Mouse (Mus musculus): ENCODE measurements around the gene Hltf. TPM values are rescaled to one million over a fixed set of nuclear protein-coding genes. Genes with fewer than 3 reads are reported as not detected.
"Not testable (repeated sequence)": the region's sequence is repeated elsewhere in the genome, so short reads cannot be mapped to it uniquely, and the experiment has no call there.

The Hltf gene
- polyA plus RNA-seq, 1 experiment from 2014 or later: 9.6 TPM

DNA sequence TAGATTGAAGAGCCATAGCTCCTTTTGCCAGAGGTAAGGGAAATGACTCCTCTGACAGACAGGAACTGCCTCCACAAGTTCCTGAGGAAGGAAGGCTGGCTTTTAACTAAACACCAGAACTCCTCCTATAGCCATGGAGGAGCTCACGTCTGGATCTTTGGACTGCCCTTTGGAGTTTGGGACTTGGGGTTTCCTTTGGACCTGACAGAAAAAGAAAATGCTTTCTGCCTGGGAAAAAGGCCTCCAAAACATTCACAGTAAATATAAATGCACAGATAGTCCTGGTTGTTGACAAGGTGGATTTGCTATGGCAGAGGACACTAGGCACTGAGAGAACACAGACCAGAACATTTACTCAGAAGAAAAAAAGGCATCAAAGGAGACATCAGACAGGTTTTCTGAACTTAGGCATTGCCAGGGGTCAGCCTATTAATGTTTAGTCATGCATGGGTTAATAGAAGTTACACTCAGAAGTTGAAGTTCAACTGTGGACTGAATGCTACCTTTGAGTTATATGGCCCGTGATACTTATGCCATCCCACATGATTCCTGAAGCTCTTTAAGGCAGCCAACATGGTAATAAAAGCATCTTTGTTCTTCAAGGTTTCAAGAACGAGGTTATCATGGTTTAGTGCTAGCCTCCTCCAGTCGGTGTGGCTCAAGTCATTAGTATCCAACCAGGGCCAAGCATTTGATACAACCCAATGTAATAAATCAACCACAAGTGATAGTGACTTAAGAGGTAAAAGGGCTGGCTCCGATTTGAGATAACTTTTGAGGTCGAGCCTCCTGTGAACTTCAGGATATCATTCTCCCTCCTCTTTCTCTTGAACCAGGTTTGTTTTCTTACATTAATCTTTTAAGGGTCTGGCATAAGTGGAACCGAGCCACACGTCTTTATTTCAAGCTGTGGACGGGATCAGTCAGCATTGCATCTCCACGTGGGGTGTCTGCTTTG is 23.6 kb upstream of the Hltf start:
- Histone ChIP-seq H3K9ac (peak overlapping the region; percentile 55), H3K36me3 (replicated peaks) (0 out of 2 replicates have a peak, but pooled peaks cover 5% of the 10 kb centered on the region), H3K9me3 (replicated peaks) (no peaks in the 10 kb centered on the region; the same call in 1 of the 2 replicates), H3K4me3 (replicated peaks) (peak overlapping the region; percentile 67), H3K4me2 (peak overlapping the region; percentile 84), H3K27ac (replicated peaks) (peak overlapping the region; percentile 71), H3K27me3 (no peaks in the 10 kb centered on the region), H3K4me1 (replicated peaks) (peaks cover 20% of the 10 kb centered on the region)
- no peak for ATAC-seq (ENCODE audit: insufficient read depth)
- WGBS (ENCODE audit: insufficient replicate concordance): 9% methylated on average over 10 of the region's 10 CpGs

DNA sequence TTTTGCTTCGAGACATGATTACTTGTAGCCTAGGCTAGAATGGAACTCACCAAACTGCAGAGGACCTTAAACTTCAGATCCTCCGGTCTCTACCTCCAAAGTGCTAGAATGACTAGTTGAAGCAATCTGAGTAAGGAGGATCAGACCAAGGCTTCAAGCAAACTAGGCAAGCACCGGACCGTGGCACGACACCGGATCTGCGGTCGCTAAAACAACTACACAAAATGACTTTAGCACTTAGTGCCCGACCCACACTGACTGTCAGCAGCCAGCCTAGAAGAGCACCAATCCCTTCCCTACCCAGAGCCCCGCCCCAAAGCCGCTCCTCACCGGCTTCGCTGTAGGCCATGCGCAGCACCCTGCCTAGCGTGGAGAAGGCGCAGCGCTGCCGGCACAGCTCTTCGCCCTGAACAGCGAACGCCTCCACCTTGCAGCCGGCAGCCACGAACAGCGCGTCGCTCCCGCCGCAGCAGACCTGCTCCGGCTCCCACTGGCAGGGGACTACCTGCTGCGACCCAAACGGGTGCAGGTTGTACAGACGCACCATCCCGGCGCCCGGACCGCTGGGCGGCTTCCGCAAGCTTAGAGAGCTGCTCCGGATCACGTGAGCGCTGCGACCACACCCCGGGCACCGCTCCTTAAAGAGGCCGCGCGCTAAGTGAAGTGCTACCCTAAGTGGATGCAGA is 22.7 kb upstream of the Hltf start, which contains the start of gene Hps3:
Hps3 (minus strand) TSS at position 597 of the 686 bp plus-strand sequence.
- H3K9me3 ChIP-seq (replicated peaks): no peaks in the 10 kb centered on the region; the same call in 1 of the 2 replicates
- peak within 1 kb of the TSS; percentile 55 for H3K9ac ChIP-seq
- WGBS (ENCODE audit: insufficient replicate concordance): under 1% methylated on average over 47 of the region's 47 CpGs
- peak within 1 kb of the TSS; percentile 71 for H3K27ac ChIP-seq (replicated peaks)
- 0 out of 2 replicates have a peak, but pooled peaks cover 3% of the 10 kb centered on the region for H3K36me3 ChIP-seq (replicated peaks)
- H3K4me2 ChIP-seq: peak within 1 kb of the TSS; percentile 84
- H3K4me3 ChIP-seq (replicated peaks): peak within 1 kb of the TSS; percentile 67
- peaks cover 20% of the 10 kb centered on the region for H3K4me1 ChIP-seq (replicated peaks)
- peak; percentile 100 for ATAC-seq (ENCODE audit: insufficient read depth)
- H3K27me3 ChIP-seq: no peaks in the 10 kb centered on the region

DNA sequence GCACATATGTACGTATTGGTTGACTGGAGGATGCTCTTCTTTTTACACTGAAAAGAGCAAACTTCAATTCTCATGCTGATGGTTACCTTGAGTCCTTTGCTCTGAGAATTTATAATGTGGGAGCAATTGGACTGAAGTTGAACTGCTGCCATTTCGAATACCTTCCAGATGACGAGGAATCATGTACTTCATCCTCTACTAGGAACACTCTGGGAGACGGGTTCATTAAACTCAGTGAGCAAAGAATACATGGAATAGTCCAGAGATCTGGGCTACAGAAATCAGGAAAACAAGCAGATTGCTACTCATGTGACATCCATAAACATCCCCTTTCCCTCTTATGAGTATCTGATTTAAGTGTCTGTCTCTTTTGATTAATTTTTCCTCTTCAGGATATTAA is 21.5 kb upstream of the Hltf start:
- ATAC-seq (ENCODE audit: insufficient read depth): no peak
- Histone ChIP-seq H3K4me1 (replicated peaks) (peaks cover 20% of the 10 kb centered on the region), H3K27ac (replicated peaks) (no peak overlapping the region), H3K9me3 (replicated peaks) (no peaks in the 10 kb centered on the region; the same call in 1 of the 2 replicates), H3K4me3 (replicated peaks) (no peak overlapping the region), H3K9ac (no peak overlapping the region), H3K4me2 (no peak overlapping the region), H3K36me3 (replicated peaks) (no peaks in the 10 kb centered on the region), H3K27me3 (no peaks in the 10 kb centered on the region)
- 69% methylated on average over 4 of the region's 4 CpGs for WGBS (ENCODE audit: insufficient replicate concordance)

DNA sequence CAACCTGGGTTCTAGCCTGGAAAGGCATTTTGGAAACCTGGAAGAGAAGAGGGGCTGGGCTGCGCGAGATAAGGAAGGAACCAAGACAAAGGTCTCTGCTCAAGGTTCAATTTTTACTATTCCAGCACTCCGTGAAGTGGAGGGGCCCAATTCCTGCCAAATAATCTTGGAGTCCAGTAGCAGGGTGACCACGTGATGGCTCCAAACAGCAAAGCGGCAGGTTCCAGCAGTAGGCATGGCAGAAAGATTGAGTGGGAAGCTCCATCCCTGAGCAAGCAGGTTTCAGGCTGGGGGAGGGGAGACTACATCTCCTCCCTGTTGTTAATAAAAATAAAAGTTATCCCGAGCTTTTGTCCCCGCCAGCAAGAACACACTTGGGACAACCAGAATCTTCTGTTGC is 16.1 kb upstream of the Hltf start:
- not testable (repeated sequence) for H3K27ac ChIP-seq (replicated peaks); H3K4me1 ChIP-seq (replicated peaks); H3K27me3 ChIP-seq; H3K4me2 ChIP-seq; H3K36me3 ChIP-seq (replicated peaks); H3K4me3 ChIP-seq (replicated peaks); H3K9ac ChIP-seq; ATAC-seq (ENCODE audit: insufficient read depth); H3K9me3 ChIP-seq (replicated peaks)
- 80% methylated on average over 7 of the region's 7 CpGs for WGBS (ENCODE audit: insufficient replicate concordance)

DNA sequence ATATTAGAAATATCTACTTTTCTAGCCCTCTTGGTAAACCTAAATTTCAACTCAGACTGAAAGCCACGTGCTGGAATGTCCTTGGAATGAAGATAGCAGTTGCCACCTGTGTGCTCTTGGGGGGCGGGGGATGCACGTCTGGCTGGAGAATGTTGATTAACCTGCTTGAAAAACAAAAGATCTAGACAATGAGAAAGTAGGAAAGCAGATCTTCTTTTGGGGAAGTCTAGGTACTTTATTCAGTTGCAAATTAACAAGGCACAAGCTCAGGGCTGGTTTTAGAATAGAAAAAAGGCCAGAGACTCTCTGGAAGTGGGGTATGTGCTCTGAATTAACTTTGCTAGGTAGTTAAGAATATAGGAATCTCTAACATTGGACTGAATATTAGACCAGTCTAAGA is 12.9 kb upstream of the Hltf start:
- not testable (repeated sequence) for H3K4me1 ChIP-seq (replicated peaks); H3K27me3 ChIP-seq; H3K27ac ChIP-seq (replicated peaks); ATAC-seq (ENCODE audit: insufficient read depth); H3K36me3 ChIP-seq (replicated peaks); H3K9ac ChIP-seq; H3K4me2 ChIP-seq; H3K4me3 ChIP-seq (replicated peaks); H3K9me3 ChIP-seq (replicated peaks)
- 56% methylated on average over 3 of the region's 3 CpGs for WGBS (ENCODE audit: insufficient replicate concordance)

DNA sequence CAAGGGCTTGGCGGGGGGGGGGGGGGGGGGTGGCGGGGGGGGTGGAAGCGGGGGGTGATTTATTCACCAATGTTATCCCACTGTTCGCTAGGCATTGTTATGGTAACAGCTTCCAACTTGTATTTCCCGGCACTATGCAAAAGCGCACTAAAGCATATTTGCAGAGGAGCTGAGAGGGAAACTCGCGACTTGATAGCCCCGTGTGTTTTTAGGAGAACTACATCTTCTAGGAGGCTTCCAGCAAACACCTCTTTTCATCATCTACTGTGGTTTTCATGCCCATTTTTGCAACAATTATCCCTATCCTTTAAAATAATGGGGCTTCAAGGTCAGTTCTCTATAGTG is 558 bp downstream of the Hltf start:
- Histone ChIP-seq H3K9ac (peak overlapping the region; percentile 67), H3K4me2 (peak overlapping the region; percentile 79), H3K27me3 (no peaks in the 10 kb centered on the region), H3K27ac (replicated peaks) (peak overlapping the region; percentile 69; the same call in 1 of the 2 replicates), H3K36me3 (replicated peaks) (peaks cover 5% of the 10 kb centered on the region; the same call in 1 of the 2 replicates), H3K4me1 (replicated peaks) (peaks cover 16% of the 10 kb centered on the region), H3K9me3 (replicated peaks) (no peaks in the 10 kb centered on the region), H3K4me3 (replicated peaks) (peak overlapping the region; percentile 84)
- WGBS (ENCODE audit: insufficient replicate concordance): 0% methylated on average over 7 of the region's 9 CpGs
- ATAC-seq (ENCODE audit: insufficient read depth): no peak

DNA sequence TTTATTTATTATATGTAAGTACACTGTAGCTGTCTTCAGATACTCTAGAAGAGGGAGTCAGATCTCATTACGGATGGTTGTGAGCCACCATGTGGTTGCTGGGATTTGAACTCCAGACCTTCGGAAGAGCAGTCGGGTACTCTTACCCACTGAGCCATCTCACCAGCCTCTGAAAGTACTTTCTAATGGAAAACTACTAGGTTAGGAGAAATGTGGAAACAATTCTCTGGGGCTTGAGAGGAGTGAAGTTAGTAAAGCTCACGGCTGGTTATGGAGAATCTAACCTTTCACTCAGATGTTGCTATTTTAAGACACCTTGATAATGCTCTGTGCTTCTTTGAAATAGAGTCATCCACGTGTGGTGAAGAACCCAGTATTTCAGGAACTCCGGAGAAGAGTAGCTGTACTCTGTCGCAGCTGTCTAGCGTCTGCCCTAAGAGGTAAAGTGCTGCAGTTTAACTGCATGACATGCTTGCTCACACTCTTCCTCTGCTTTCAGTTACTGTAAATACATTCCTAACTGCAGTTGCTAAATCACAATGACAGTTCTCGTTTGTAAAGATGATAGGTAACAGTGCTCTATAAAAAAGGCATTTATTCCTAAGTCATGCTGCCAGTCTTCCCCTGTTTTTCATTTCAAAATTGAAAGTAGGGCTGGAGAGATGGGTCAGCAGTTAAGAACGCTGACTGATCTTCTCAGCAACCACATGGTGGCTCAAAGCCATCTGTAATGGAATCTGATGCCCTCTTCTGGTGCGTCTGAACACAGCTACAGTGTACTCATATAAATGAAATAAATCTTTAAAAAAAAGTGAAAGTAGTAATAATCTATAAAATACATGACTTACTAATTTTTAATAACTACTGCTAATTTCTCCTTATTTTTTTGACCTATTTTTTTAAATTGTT is 18.8 kb downstream of the Hltf start:
- 65% methylated on average over 11 of the region's 11 CpGs for WGBS (ENCODE audit: insufficient replicate concordance)
- no peak overlapping the region for H3K4me3 ChIP-seq (replicated peaks)
- no peak overlapping the region for H3K4me2 ChIP-seq
- no peak for ATAC-seq (ENCODE audit: insufficient read depth)
- no peak overlapping the region for H3K9ac ChIP-seq
- no peaks in the 10 kb centered on the region for H3K9me3 ChIP-seq (replicated peaks)
- H3K4me1 ChIP-seq (replicated peaks): no peaks in the 10 kb centered on the region
- H3K27ac ChIP-seq (replicated peaks): no peak overlapping the region
- no peaks in the 10 kb centered on the region for H3K27me3 ChIP-seq
- peaks cover 21% of the 10 kb centered on the region for H3K36me3 ChIP-seq (replicated peaks)

DNA sequence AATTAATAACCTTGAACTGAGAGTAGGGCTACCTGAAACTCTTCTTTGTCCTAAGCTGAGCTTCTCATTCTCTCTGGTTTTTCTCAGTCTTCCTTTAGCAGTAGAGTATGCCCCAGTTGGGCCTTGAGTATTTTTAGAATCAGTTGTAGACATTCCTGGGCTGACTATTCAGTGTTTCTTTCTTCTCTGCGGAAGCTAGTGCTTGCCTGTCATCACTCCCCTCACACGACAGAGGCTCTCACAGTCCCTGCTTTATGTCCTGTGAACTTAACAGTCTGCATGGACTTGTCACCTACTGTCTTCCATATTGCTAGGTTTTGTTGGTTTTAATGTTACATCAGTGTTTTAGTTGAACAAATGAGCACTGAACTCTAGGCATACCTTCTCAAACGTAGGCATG is 24.6 kb downstream of the Hltf start:
- Histone ChIP-seq H3K4me3 (replicated peaks) (no peak overlapping the region), H3K27ac (replicated peaks) (no peak overlapping the region), H3K4me1 (replicated peaks) (no peaks in the 10 kb centered on the region), H3K27me3 (no peaks in the 10 kb centered on the region), H3K9me3 (replicated peaks) (no peaks in the 10 kb centered on the region), H3K36me3 (replicated peaks) (peaks cover 17% of the 10 kb centered on the region), H3K4me2 (no peak overlapping the region), H3K9ac (no peak overlapping the region)
- 67% methylated on average over 3 of the region's 3 CpGs for WGBS (ENCODE audit: insufficient replicate concordance)
- ATAC-seq (ENCODE audit: insufficient read depth): no peak

DNA sequence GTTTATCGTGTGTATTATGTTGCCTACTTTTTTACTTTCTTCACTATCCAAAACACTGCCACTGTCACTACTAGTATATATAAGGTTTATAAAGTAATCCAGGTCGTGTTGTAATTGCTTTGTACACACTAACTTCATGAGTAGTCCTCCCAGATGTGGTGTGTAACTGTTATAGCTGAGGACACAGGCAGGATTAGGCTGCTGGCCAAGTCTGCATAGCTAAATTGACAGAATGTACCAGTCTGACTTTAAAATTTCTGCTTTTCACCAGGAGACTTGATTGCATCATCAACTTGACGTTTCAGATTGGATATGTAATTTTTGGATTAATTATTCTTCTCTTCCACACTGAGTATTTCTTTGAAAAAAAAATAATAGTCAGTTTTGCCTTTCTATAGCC is 46.2 kb downstream of the Hltf start:
- 65% methylated on average over 3 of the region's 3 CpGs for WGBS (ENCODE audit: insufficient replicate concordance)

DNA sequence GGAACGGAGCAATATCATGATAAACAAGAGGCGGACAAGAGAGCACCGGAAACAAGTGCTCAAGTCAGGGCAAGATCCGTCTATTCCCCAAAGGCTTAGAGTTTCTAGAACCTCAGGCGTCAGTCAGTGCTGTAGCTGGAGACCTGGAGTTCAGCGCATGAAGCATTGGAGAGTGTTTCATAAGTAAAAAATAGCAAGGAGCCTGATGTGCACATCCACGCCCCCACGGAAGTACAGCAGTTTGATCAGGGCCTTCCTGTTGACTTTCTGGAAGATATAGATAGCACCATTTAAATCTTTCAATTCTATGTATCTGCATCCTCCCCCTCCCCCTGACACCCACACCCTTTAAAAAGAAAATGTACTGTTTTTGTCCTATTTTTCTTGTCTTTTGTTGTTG is 46.7 kb downstream of the Hltf start:
- no peaks in the 10 kb centered on the region for H3K4me1 ChIP-seq (replicated peaks)
- 53% methylated on average over 8 of the region's 8 CpGs for WGBS (ENCODE audit: insufficient replicate concordance)

More for the DNA sequence above, 46.2 kb downstream of the Hltf start:
- ATAC-seq (ENCODE audit: insufficient read depth): no peak
- no peak overlapping the region for H3K4me2 ChIP-seq
- H3K4me1 ChIP-seq (replicated peaks): no peaks in the 10 kb centered on the region
- H3K9ac ChIP-seq: no peak overlapping the region
- no peak overlapping the region for H3K27ac ChIP-seq (replicated peaks)
- H3K27me3 ChIP-seq: no peaks in the 10 kb centered on the region
- H3K9me3 ChIP-seq (replicated peaks): no peaks in the 10 kb centered on the region
- no peak overlapping the region for H3K4me3 ChIP-seq (replicated peaks)
- H3K36me3 ChIP-seq (replicated peaks): peaks cover 9% of the 10 kb centered on the region; the same call in 1 of the 2 replicates

More for the DNA sequence above, 46.7 kb downstream of the Hltf start:
- Histone ChIP-seq H3K4me2 (no peak overlapping the region), H3K4me3 (replicated peaks) (no peak overlapping the region), H3K9me3 (replicated peaks) (no peaks in the 10 kb centered on the region), H3K27me3 (no peaks in the 10 kb centered on the region), H3K27ac (replicated peaks) (no peak overlapping the region), H3K36me3 (replicated peaks) (peaks cover 9% of the 10 kb centered on the region; the same call in 1 of the 2 replicates), H3K9ac (no peak overlapping the region)
- no peak for ATAC-seq (ENCODE audit: insufficient read depth)
